Mouse (Mus musculus): ENCODE data around the gene Tmcc3. TPM values are rescaled to one million over a fixed set of nuclear protein-coding genes. Genes with fewer than 3 reads are reported as not detected.

The Tmcc3 gene
- polyA plus RNA-seq, 1 experiment from 2014 or later: 8.8 TPM

GRCm38 (mm10) chr10:94567251-94567650 is 255.5 kb downstream of the Tmcc3 start:
- Histone ChIP-seq H3K36me3 (ENCODE audit: control insufficient read depth, insufficient read depth, low read length) (no peaks in the 10 kb centered on the region), H3K27ac (ENCODE audit: low read length) (no peak overlapping the region), H3K4me3 (ENCODE audit: low read depth, low read length) (no peak overlapping the region), H3K9ac (replicated peaks; ENCODE audit: low read depth, low read length) (no peak overlapping the region), H3K4me1 (ENCODE audit: control insufficient read depth, insufficient read depth, low read length) (0 out of 2 replicates have a peak, but pooled peaks cover 5% of the 10 kb centered on the region), H3K4me2 (replicated peaks; ENCODE audit: low read depth, low read length) (no peak overlapping the region), H3K9me3 (ENCODE audit: control insufficient read depth, low read depth, low read length) (no peaks in the 10 kb centered on the region), H3K27me3 (ENCODE audit: control insufficient read depth, insufficient read depth, low read length) (no peaks in the 10 kb centered on the region)
- no peak for ATAC-seq (ENCODE audit: insufficient number of reproducible peaks, insufficient read depth, low FRiP score, low read depth)
- WGBS: 91% methylated on average over 6 of the region's 6 CpGs

GRCm38 (mm10) chr10:94567915-94568314 is 256.2 kb downstream of the Tmcc3 start:
- Histone ChIP-seq H3K27me3 (ENCODE audit: control insufficient read depth, insufficient read depth, low read length) (no peaks in the 10 kb centered on the region), H3K4me2 (replicated peaks; ENCODE audit: low read depth, low read length) (no peak overlapping the region), H3K36me3 (ENCODE audit: control insufficient read depth, insufficient read depth, low read length) (no peaks in the 10 kb centered on the region), H3K9ac (replicated peaks; ENCODE audit: low read depth, low read length) (no peak overlapping the region), H3K4me3 (ENCODE audit: low read depth, low read length) (no peak overlapping the region), H3K9me3 (ENCODE audit: control insufficient read depth, low read depth, low read length) (no peaks in the 10 kb centered on the region), H3K4me1 (ENCODE audit: control insufficient read depth, insufficient read depth, low read length) (0 out of 2 replicates have a peak, but pooled peaks cover 5% of the 10 kb centered on the region), H3K27ac (ENCODE audit: low read length) (no peak overlapping the region)
- no peak for ATAC-seq (ENCODE audit: insufficient number of reproducible peaks, insufficient read depth, low FRiP score, low read depth)
- WGBS: 59% methylated on average over 14 of the region's 14 CpGs

DNA sequence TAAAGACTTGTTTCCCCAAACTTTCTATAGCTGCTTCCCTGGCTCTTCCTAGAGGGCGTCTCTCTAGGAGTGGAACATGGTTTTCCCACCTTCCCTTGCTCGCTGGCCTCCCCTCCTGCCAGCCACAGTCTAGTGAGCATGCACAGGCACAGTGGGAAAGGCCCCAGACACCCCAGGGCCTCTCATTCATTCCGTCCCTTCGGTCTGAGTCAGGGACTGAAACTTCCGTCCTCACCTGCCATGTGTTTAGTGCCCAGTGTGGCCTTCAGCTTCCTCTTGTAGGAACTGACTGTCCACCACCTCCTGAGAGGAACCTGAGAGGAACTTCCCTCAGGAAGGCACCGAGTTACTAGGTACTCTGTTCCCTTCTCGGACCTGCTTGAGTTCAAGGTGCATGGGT is 257.1 kb downstream of the Tmcc3 start:
- no peak for ATAC-seq (ENCODE audit: insufficient number of reproducible peaks, insufficient read depth, low FRiP score, low read depth)
- no peak overlapping the region for H3K4me3 ChIP-seq (ENCODE audit: low read depth, low read length)
- no peak overlapping the region for H3K4me2 ChIP-seq (replicated peaks; ENCODE audit: low read depth, low read length)
- H3K27me3 ChIP-seq (ENCODE audit: control insufficient read depth, insufficient read depth, low read length): no peaks in the 10 kb centered on the region
- no peak overlapping the region for H3K27ac ChIP-seq (ENCODE audit: low read length)
- H3K9ac ChIP-seq (replicated peaks; ENCODE audit: low read depth, low read length): no peak overlapping the region
- no peaks in the 10 kb centered on the region for H3K36me3 ChIP-seq (ENCODE audit: control insufficient read depth, insufficient read depth, low read length)
- no peaks in the 10 kb centered on the region for H3K9me3 ChIP-seq (ENCODE audit: control insufficient read depth, low read depth, low read length)
- WGBS: 83% methylated on average over 7 of the region's 7 CpGs
- H3K4me1 ChIP-seq (ENCODE audit: control insufficient read depth, insufficient read depth, low read length): 0 out of 2 replicates have a peak, but pooled peaks cover 5% of the 10 kb centered on the region

- no peaks in the 10 kb centered on the region for H3K27me3 ChIP-seq (ENCODE audit: control insufficient read depth, insufficient read depth, low read length)
- no peak for ATAC-seq (ENCODE audit: insufficient number of reproducible peaks, insufficient read depth, low FRiP score, low read depth)
- no peaks in the 10 kb centered on the region for H3K9me3 ChIP-seq (ENCODE audit: control insufficient read depth, low read depth, low read length)
- no peak overlapping the region for H3K27ac ChIP-seq (ENCODE audit: low read length)
- WGBS: 76% methylated on average over 7 of the region's 7 CpGs
- H3K4me2 ChIP-seq (replicated peaks; ENCODE audit: low read depth, low read length): no peak overlapping the region
- H3K36me3 ChIP-seq (ENCODE audit: control insufficient read depth, insufficient read depth, low read length): no peaks in the 10 kb centered on the region
- H3K4me3 ChIP-seq (ENCODE audit: low read depth, low read length): no peak overlapping the region
- H3K4me1 ChIP-seq (ENCODE audit: control insufficient read depth, insufficient read depth, low read length): 0 out of 2 replicates have a peak, but pooled peaks cover 7% of the 10 kb centered on the region
- no peak overlapping the region for H3K9ac ChIP-seq (replicated peaks; ENCODE audit: low read depth, low read length)
These were observed 258.0 kb downstream of the Tmcc3 start for GRCm38 (mm10) chr10:94569731-94570130.

- no peaks in the 10 kb centered on the region for H3K27me3 ChIP-seq (ENCODE audit: control insufficient read depth, insufficient read depth, low read length)
- no peaks in the 10 kb centered on the region for H3K9me3 ChIP-seq (ENCODE audit: control insufficient read depth, low read depth, low read length)
- 0 out of 2 replicates have a peak, but pooled peaks cover 3% of the 10 kb centered on the region for H3K4me1 ChIP-seq (ENCODE audit: control insufficient read depth, insufficient read depth, low read length)
- H3K4me3 ChIP-seq (ENCODE audit: low read depth, low read length): no peak overlapping the region
- no peak for ATAC-seq (ENCODE audit: insufficient number of reproducible peaks, insufficient read depth, low FRiP score, low read depth)
- no peaks in the 10 kb centered on the region for H3K36me3 ChIP-seq (ENCODE audit: control insufficient read depth, insufficient read depth, low read length)
- H3K4me2 ChIP-seq (replicated peaks; ENCODE audit: low read depth, low read length): no peak overlapping the region
- no peak overlapping the region for H3K27ac ChIP-seq (ENCODE audit: low read length)
- 86% methylated on average over 9 of the region's 9 CpGs for WGBS
- no peak overlapping the region for H3K9ac ChIP-seq (replicated peaks; ENCODE audit: low read depth, low read length)
These were observed 260.3 kb downstream of the Tmcc3 start for GRCm38 (mm10) chr10:94571927-94572620.

DNA sequence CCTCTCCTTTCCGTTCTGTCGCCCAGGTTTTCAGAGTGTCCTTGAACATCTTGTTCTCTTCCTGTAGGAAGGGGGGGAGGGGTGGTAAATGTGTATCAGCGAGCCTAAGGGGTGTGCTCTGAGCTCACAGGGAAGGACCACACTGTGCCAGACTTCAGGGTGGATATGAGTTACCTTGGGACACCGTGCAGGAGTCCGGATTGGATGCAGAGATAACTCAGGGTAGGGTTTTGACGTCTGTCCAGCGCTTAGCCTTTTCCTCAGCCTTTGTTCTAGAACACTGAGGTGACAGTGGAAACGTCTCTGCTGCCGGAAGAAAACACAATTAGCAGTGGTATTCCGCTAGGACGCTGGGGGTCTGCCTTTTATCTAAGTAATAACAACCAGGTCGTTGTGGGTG is 261.0 kb downstream of the Tmcc3 start:
- Histone ChIP-seq H3K27ac (ENCODE audit: low read length) (no peak overlapping the region), H3K36me3 (ENCODE audit: control insufficient read depth, insufficient read depth, low read length) (no peaks in the 10 kb centered on the region), H3K27me3 (ENCODE audit: control insufficient read depth, insufficient read depth, low read length) (no peaks in the 10 kb centered on the region), H3K4me1 (ENCODE audit: control insufficient read depth, insufficient read depth, low read length) (0 out of 2 replicates have a peak, but pooled peaks cover 3% of the 10 kb centered on the region), H3K4me2 (replicated peaks; ENCODE audit: low read depth, low read length) (no peak overlapping the region), H3K4me3 (ENCODE audit: low read depth, low read length) (no peak overlapping the region), H3K9ac (replicated peaks; ENCODE audit: low read depth, low read length) (no peak overlapping the region), H3K9me3 (ENCODE audit: control insufficient read depth, low read depth, low read length) (no peaks in the 10 kb centered on the region)
- 54% methylated on average over 12 of the region's 12 CpGs for WGBS
- no peak for ATAC-seq (ENCODE audit: insufficient number of reproducible peaks, insufficient read depth, low FRiP score, low read depth)

DNA sequence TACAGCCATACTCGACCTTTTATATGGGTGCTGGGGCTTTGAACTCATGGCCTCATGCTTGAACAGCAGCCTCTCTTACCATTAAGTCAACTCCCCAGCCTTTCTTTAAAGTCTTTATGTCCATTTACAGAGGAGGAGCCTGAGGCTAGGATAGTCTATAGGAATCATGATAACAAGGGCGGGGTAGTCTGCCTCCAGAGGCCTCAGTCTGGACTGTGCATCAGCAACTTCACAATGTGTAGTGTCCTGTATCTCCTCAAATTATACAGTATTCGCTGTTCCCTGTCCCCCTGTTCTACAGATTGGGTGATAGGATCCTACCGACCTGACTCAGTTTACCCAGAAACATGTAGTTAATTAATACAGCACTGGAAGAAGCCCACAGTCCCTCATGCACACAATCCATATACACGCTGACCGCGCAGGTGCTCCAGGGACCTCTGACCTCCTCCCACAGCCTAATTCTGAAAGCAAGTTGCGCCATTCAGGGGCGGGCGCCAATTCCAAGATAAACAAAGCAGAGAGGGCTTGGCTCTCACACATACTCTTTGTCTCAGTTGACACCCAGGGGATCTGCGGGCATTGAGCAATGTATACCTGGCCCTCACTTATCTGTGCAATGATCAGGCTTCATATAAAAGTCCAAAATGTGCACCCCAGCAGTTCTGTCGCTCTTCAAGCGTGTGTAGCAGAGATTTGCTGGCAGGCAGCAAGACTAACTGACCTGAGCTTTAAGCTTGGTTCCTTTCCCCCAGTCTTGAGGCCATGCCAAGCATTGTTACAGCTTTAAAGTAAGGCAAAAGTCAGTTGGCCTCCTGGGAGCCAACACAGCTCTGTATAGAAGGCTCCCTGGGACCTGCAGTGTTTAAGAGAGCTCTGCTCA is 262.9 kb downstream of the Tmcc3 start:
- Histone ChIP-seq H3K9me3 (ENCODE audit: control insufficient read depth, low read depth, low read length) (no peaks in the 10 kb centered on the region), H3K27ac (ENCODE audit: low read length) (no peak overlapping the region), H3K4me2 (replicated peaks; ENCODE audit: low read depth, low read length) (no peak overlapping the region), H3K9ac (replicated peaks; ENCODE audit: low read depth, low read length) (no peak overlapping the region), H3K4me3 (ENCODE audit: low read depth, low read length) (no peak overlapping the region), H3K4me1 (ENCODE audit: control insufficient read depth, insufficient read depth, low read length) (0 out of 2 replicates have a peak, but pooled peaks cover 3% of the 10 kb centered on the region), H3K27me3 (ENCODE audit: control insufficient read depth, insufficient read depth, low read length) (no peaks in the 10 kb centered on the region), H3K36me3 (ENCODE audit: control insufficient read depth, insufficient read depth, low read length) (no peaks in the 10 kb centered on the region; the same call in 1 of the 2 replicates)
- 59% methylated on average over 13 of the region's 13 CpGs for WGBS
- ATAC-seq (ENCODE audit: insufficient number of reproducible peaks, insufficient read depth, low FRiP score, low read depth): peak; percentile 24; the same call in 1 of the 2 replicates

DNA sequence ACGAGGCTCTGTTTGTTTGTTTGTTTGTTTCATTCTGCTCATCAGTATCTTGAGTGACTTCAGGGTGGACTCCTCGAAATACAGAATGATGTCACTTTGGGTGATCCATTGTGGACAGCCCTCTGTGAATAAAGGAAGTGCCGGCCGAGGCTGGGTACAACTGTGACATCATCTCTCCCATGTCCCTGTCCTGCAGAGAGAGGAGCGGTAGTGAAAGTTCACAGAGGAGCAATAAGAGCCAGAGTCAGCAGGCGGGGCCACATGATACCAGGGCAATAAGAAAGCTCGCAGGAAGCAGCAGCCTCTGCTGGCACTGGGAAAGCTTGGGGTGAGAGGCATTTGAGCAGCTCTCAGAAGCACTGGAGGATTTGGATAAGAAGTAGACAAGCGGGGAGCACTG is 264.2 kb downstream of the Tmcc3 start:
- whole genome bisulfite sequencing: 46% methylated on average over 8 of the region's 8 CpGs
- Histone ChIP-seq H3K4me1 (ENCODE audit: control insufficient read depth, insufficient read depth, low read length) (0 out of 2 replicates have a peak, but pooled peaks cover 3% of the 10 kb centered on the region), H3K9ac (replicated peaks; ENCODE audit: low read depth, low read length) (no peak overlapping the region), H3K4me3 (ENCODE audit: low read depth, low read length) (no peak overlapping the region), H3K4me2 (replicated peaks; ENCODE audit: low read depth, low read length) (no peak overlapping the region), H3K27ac (ENCODE audit: low read length) (no peak overlapping the region), H3K9me3 (ENCODE audit: control insufficient read depth, low read depth, low read length) (no peaks in the 10 kb centered on the region), H3K36me3 (ENCODE audit: control insufficient read depth, insufficient read depth, low read length) (no peaks in the 10 kb centered on the region; the same call in 1 of the 2 replicates), H3K27me3 (ENCODE audit: control insufficient read depth, insufficient read depth, low read length) (no peaks in the 10 kb centered on the region)
- ATAC-seq (ENCODE audit: insufficient number of reproducible peaks, insufficient read depth, low FRiP score, low read depth): no peak
